Mouse (Mus musculus): Measurements from ENCODE around the gene Opcml.

Opcml gene

GRCm38 (mm10) chr9:28644063-28644462, 853.5 kb downstream of the Opcml start:
- no peak for DNase-seq

GRCm38 (mm10) chr9:28650089-28650488, 859.5 kb downstream of the Opcml start:
- DNase-seq = peak in 1 of 2 experiments; percentile 29

DNA sequence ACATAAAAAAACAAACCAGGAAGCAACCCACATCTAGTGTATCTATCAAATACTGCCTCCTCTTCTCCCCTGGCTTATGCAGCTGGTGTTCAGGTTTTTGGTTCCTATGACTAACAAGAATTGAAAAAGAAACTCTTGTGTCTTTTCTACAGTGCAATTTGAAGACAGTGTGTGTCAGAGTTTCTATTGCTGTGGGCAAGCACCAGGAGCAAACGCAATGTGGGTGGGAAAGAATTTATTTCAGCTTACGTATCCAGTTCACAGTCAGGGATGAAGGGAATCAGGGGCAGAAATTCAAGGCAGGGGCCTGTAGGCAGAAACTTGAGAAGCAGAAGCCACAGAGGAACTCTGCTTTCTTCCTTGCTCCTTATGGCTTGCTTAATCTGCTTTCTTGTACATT, 869.4 kb downstream of the Opcml start:
- no peak for DNase-seq

- no peak for DNase-seq
Measured at GRCm38 (mm10) chr9:28662882-28663281, 872.3 kb downstream of the Opcml start.

DNA sequence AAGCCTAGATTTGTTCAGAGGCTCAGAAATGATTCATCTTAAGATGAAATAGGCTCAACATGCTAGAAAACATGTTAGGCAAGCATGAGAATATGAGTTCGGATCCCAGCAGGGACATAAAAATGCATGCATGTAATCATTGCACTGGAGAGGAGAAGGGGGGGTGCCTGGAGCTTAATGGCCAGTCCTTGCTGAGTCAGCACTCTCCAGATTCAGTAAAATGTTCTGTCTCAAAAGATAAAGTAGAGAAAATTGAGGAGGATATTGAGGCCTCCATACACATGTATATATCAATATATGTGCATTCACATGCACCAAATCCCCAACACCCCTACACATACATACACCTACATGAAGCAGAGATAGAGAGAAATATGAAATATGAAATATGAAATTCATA, 889.7 kb downstream of the Opcml start:
- no peak for DNase-seq

GRCm38 (mm10) chr9:28681252-28682037, 890.9 kb downstream of the Opcml start:
- DNase-seq = peak; percentile 49 to 69

DNA sequence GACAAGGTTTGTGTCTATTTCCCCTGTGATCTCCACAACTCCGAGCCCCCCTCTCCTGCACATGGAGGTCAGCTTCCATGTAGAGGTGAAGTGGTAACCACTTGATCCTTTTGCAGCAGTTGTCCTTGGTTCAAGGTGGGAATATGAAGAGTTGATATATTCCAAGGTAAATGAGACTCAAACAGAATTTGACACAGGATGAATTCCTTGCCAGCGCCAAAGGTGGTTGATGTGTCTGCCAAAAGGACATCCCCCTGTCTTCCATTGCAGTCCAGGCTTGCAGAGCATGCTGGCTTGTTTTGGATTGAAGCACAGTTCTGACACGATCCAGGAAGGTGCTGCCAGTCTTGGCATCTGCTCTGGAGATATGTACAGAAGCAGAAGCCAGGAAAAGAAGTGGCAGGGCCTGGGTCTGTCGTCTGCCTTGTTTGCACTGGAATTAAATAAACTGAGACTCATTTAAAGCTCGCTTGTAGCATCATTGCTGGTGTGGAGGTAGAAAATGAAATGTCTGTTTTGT, 893.4 kb downstream of the Opcml start:
- DNase-seq = peak; percentile 83 to 89

DNA sequence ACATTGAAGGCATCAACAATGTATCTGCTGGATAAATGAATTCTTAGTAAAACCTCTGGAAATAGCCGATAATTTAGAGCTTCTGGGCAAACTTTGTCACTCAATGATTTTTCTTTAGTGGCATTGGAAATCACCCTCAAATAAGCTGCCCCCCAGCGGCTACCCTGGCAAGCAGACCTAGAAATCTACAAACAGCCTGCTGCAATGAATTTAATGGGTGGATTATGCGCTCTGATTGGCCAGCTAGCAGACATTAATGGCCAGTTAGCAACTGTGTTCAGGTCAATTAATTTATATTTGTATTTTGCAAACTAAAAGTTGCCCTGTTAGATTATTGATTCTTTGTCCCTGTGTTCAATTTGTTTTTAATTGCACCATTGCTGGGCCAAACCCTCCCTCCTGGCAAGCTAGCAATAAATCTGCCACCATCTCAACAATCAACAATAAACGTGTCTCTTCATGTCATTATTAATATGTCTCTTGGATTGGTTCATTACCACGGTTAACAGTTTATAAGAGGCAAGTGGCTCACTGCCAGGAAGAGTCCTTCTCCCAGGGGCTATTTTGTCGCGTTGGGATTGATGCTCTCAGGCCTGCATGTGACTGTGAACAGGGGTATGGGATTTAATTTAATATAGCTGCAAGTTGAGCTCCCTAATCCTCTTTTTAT, 896.5 kb downstream of the Opcml start:
- peak; percentile 58 to 59 for DNase-seq

- DNase-seq = peak; percentile 97
Measured at GRCm38 (mm10) chr9:28690134-28690533, 899.6 kb downstream of the Opcml start.

DNA sequence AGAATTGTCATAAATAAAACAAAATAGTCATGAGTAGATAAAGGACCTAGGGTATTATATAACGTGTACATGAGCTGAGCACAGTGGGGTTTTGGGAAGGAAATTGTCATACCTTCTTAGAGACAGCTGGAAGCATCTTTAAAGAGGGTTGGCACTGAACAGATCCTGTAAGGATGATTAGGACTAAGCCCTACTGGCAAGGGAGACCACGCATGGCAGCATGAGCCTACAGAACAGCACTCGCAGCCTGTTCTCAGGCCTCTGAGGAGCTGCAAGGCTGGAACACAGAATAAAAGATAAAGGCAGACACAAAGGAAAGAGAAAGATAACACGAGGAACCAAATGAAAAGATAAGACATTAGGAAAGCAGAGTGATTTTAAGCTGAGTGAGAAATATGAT, 915.2 kb downstream of the Opcml start:
- DNase-seq = peak; percentile 47 to 52

DNA sequence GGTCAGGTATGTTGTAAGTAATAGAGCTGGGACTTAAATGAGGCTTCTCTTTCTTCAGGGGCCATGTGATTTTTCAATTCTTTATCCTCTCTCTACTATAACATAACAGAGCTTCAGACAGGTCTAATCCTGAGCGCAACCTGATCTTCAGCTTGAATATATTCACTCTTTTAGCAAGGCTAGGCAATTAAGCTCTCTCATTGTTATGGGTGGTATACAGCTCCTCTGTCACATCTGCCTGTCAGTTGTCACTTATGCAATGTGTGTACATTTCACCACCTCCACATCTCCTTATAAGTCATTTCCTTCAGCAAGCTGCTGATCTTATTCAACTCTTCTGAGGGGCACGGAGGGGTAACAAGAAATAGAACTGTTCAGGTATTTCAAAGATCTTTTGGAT, 924.0 kb downstream of the Opcml start:
- no peak for DNase-seq

DNA sequence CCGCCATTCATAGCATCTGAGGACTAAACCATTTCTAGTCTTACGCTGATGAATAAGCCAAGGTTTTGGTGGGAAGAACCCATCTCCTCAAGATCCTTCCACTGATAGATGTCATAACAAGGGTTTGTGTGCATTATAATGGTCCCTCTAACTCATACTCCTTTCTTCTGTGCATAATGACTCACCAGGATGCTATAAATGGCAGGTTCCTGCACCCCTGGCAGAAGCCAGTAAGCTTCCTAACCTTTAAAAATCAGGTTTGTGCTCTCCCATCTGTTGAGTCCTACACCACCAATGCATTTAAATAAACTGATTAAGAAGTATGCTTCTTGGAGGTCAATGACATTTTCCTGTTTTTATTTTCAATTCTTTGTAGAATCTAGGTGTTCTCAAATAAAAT, 929.6 kb downstream of the Opcml start:
- DNase-seq = no peak

- peak; percentile 52 to 70 for DNase-seq
Measured at GRCm38 (mm10) chr9:28731811-28732602, 941.4 kb downstream of the Opcml start.

DNA sequence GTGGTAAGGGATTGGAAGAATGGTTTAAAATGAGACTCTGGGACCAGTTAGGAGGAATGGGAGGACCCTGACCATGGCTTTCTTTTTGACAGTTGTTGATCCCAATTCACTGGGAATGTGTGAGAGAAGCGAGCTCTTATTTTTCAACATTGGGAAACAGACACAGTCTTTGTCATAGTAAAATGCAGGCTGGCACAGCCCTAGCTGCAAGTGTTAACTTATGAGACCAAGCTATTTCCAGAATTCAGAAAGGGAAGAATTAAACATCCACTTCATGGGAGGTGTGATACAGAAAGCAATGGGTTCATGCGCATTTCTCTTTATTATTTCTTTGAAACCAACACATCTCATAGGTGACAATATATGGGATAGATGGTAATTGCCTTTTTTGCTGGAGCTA, 947.4 kb downstream of the Opcml start:
- DNase-seq = no peak

GRCm38 (mm10) chr9:28738451-28738860, 947.9 kb downstream of the Opcml start:
- DNase-seq = no peak

- peak; percentile 83 to 86 for DNase-seq
Measured at GRCm38 (mm10) chr9:28744771-28745170, 954.2 kb downstream of the Opcml start.

GRCm38 (mm10) chr9:28748902-28749301, 958.3 kb downstream of the Opcml start:
- peak; percentile 44 to 50 for DNase-seq

DNA sequence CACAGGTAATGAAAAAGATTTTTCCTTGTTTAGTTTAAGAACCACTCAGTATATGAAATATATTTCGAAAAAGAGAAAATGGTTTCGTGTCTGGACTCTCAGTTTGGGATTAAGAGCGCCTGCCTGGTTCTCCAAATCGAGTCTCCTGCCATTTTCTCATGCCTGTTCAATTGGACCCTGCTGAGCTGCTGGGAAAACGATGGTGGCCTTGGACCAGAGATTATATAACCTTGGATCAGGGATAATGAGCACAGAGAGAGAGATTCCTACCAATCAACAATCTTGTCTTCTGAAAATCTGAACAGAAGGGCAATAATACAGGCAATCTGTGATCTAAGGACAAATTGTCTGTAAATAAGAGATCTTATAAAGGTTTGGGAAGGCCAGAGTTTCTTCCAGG, 962.3 kb downstream of the Opcml start:
- DNase-seq = peak; percentile 25 to 36

DNA sequence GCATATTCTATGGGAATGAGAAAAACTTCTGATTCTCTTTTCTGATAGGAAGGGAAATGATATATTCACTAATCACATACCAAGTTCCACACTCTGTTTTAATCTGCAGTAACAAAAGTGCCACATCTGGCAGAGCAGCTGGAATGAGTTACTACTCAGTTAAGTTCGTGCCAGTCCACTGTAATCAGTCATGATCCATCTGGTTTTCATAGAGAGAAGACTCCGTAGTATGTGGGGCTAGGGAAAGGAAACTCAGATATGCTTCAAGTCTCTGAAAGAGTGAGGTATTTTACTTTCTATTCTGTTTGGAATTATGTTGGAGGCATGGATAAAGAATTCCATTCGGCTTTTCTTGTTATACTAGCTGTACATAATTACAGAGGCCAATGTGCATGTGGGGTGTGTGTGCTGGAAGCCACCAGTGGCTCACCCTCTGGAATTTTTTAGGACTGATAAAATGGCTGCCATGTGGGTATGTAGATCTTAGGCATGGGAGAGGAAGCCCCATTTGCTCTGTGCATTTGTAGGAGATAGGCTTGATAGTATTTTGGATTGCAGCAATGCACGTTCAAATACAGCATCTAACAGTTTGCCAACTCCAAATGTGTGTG, 966.4 kb downstream of the Opcml start:
- DNase-seq = no peak

DNA sequence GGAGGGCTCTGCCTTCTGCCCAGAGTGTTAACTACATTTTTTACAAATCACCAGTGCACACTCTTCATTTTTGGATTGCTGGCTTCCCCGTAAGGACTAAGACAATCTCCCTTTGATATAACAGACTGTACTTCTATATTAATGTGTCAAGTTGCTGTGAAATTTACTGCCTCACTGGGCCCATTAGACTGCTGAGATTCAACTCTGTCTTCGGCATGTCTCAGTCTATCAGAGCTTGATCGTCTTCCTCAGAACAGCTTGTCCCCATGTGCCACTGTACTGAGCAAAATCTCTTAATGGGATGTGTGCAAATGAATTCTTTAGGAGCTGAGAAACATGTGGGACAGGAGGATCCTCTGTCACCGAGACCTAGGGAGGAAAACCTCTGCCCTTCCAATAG, 970.9 kb downstream of the Opcml start:
- DNase-seq = no peak

DNA sequence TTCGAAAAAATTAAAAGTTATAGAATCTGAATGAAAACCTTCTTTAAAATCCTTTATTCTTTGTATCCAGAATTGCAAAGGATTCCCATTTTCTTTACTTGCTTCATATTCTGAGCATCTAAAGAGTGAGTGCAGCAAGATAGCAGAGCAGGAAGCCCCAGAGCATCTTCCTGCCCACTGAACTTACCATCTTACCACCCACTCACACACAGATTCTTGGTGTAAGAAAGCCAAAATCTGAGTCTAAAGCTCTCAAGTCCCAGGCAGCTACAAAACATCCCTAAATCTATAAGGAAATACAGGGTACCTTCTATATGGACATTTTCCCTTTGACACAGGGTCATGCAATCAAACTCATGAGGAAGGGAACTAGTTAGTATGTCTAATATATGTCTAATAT, 973.6 kb downstream of the Opcml start:
- DNase-seq = no peak

Measured in cerebellum, postnatal 10 days (tissue).